Mouse (Mus musculus) forebrain, postnatal 0 days (tissue): ENCODE measurements at regions not wholly inside any gene's neighbourhood (a gene's known extent, or its start where the extent isn't known, plus 50 kb on each side); places are given as distances from the start of the nearest gene placed in this dataset.

Experiments used
- ATAC-seq: fragments of 200-750 bp; cut with Nextera tagmentation; 2 replicates; pipeline ENCODE4 v1.8.0; 2017; ENCODE audit warnings: mild to moderate bottlenecking, moderate library complexity
- DNase-seq: peaks from one replicate; pipeline ENCODE4 v3.0.0-alpha.2; 2015
- H3K27ac ChIP-seq: fragments of 300-500 bp; sonication (generic); 2 replicates; pipeline ENCODE4 v1.5.1; 2014; ENCODE audit warnings: low read depth, mild to moderate bottlenecking, antibody characterized with exemption, low read length, moderate library complexity, mixed read lengths
- H3K27me3 ChIP-seq: fragments of 300-500 bp; sonication (generic); 2 replicates; pipeline ENCODE4 v1.6.1; 2014; ENCODE audit warnings: mild to moderate bottlenecking, low read length, mixed read lengths; ENCODE audit not compliant: insufficient read depth
- H3K36me3 ChIP-seq: fragments of 300-500 bp; sonication (generic); 2 replicates; pipeline ENCODE4 v1.6.1; 2014; ENCODE audit warnings: mild to moderate bottlenecking, moderate library complexity; ENCODE audit not compliant: insufficient read depth
- H3K4me1 ChIP-seq: fragments of 300-500 bp; sonication (generic); 2 replicates; pipeline ENCODE4 v1.6.1; 2014; ENCODE audit warnings: antibody characterized with exemption; ENCODE audit not compliant: insufficient read depth
- H3K4me2 ChIP-seq: fragments of 300-500 bp; sonication (generic); 2 replicates; pipeline ENCODE4 v1.6.1; 2014; ENCODE audit warnings: low read depth, mild to moderate bottlenecking, moderate library complexity
- H3K4me3 ChIP-seq: fragments of 300-500 bp; sonication (generic); 2 replicates; pipeline ENCODE4 v1.5.1; 2014; ENCODE audit warnings: low read depth, low read length, mixed read lengths
- H3K9ac ChIP-seq: fragments of 300-500 bp; sonication (generic); 2 replicates; pipeline ENCODE4 v1.6.1; 2014; ENCODE audit warnings: mild to moderate bottlenecking
- H3K9me3 ChIP-seq: fragments of 300-500 bp; sonication (generic); 2 replicates; pipeline ENCODE4 v1.6.1; 2016; ENCODE audit warnings: low read length
- CTCF ChIP-seq: sonication (generic); IDR thresholded peaks from 2 replicates; pipeline ENCODE4 v1.5.1; 2016; ENCODE audit warnings: antibody characterized with exemption, control low read depth, low read depth
- WGBS: fragments of 180-500 bp; shearing (Covaris S2); extraction: QIAGEN DNeasy Blood & Tissue Kit; methylation state at CpG from one replicate; pipeline ENCODE4 v1.1.7; 2014; 5-methylcytosine and 5-hydroxymethylcytosine counted together

GRCm38 (mm10) chr5:28704359-28704758, 237.3 kb upstream of the Shh start:
- no peak overlapping the region for H3K4me3 ChIP-seq
- no peaks in the 10 kb centered on the region for H3K4me1 ChIP-seq
- no peaks in the 10 kb centered on the region for H3K36me3 ChIP-seq
- no peak overlapping the region for H3K4me2 ChIP-seq
- H3K27ac ChIP-seq, result no peak overlapping the region
- H3K9ac ChIP-seq, result no peak overlapping the region
- no peak for DNase-seq
- no peaks in the 10 kb centered on the region for H3K9me3 ChIP-seq
- 95% methylated on average over 1 of the region's 1 CpGs for WGBS
- ATAC-seq, result no peak
- TF ChIP-seq CTCF, result no peak
- H3K27me3 ChIP-seq, result no peaks in the 10 kb centered on the region

- no peak for TF ChIP-seq CTCF
- H3K4me2 ChIP-seq, result no peak overlapping the region
- no peaks in the 10 kb centered on the region for H3K27me3 ChIP-seq
- H3K4me1 ChIP-seq, result no peaks in the 10 kb centered on the region
- WGBS, result 71% methylated on average over 3 of the region's 3 CpGs
- ATAC-seq, result no peak
- no peak for DNase-seq
- no peak overlapping the region for H3K4me3 ChIP-seq
- H3K9me3 ChIP-seq, result no peaks in the 10 kb centered on the region
- H3K9ac ChIP-seq, result no peak overlapping the region
- no peaks in the 10 kb centered on the region for H3K36me3 ChIP-seq
- no peak overlapping the region for H3K27ac ChIP-seq
Measured at GRCm38 (mm10) chr5:28696966-28697365, 229.9 kb upstream of the Shh start.

- Histone ChIP-seq H3K4me2 (no peak overlapping the region), H3K4me1 (no peaks in the 10 kb centered on the region), H3K27ac (no peak overlapping the region), H3K9me3 (no peaks in the 10 kb centered on the region), H3K36me3 (no peaks in the 10 kb centered on the region), H3K4me3 (no peak overlapping the region), H3K9ac (no peak overlapping the region), H3K27me3 (no peaks in the 10 kb centered on the region)
- ATAC-seq (no peak), DNase-seq (no peak)
- TF ChIP-seq CTCF, result no peak
- 82% methylated on average over 6 of the region's 6 CpGs for WGBS
Measured at GRCm38 (mm10) chr5:28690110-28690509, 223.1 kb upstream of the Shh start.

GRCm38 (mm10) chr5:28689651-28690050, 222.6 kb upstream of the Shh start:
- WGBS, result 57% methylated on average over 2 of the region's 2 CpGs
- Histone ChIP-seq H3K36me3 (no peaks in the 10 kb centered on the region), H3K4me3 (no peak overlapping the region), H3K27ac (no peak overlapping the region), H3K4me1 (no peaks in the 10 kb centered on the region), H3K9ac (no peak overlapping the region), H3K4me2 (no peak overlapping the region), H3K27me3 (no peaks in the 10 kb centered on the region), H3K9me3 (no peaks in the 10 kb centered on the region)
- no peak for TF ChIP-seq CTCF
- no peak for DNase-seq
- ATAC-seq, result no peak

- H3K27ac ChIP-seq, result no peak overlapping the region
- TF ChIP-seq CTCF, result no peak
- DNase-seq (no peak), ATAC-seq (no peak)
- no peaks in the 10 kb centered on the region for H3K27me3 ChIP-seq
- H3K4me2 ChIP-seq, result no peak overlapping the region
- H3K9ac ChIP-seq, result no peak overlapping the region
- H3K36me3 ChIP-seq, result no peaks in the 10 kb centered on the region
- H3K4me3 ChIP-seq, result no peak overlapping the region
- WGBS, result 85% methylated on average over 3 of the region's 3 CpGs
- no peaks in the 10 kb centered on the region for H3K9me3 ChIP-seq
- H3K4me1 ChIP-seq, result no peaks in the 10 kb centered on the region
Measured at GRCm38 (mm10) chr5:28689136-28689535, 222.1 kb upstream of the Shh start.

- Histone ChIP-seq H3K4me1 (0 out of 2 replicates have a peak, but pooled peaks cover 3% of the 10 kb centered on the region), H3K27me3 (no peaks in the 10 kb centered on the region), H3K9ac (no peak overlapping the region), H3K9me3 (no peaks in the 10 kb centered on the region), H3K4me3 (no peak overlapping the region), H3K36me3 (no peaks in the 10 kb centered on the region), H3K27ac (no peak overlapping the region), H3K4me2 (no peak overlapping the region)
- 86% methylated on average over 6 of the region's 6 CpGs for WGBS
- DNase-seq (no peak), ATAC-seq (no peak)
- no peak for TF ChIP-seq CTCF
Measured at GRCm38 (mm10) chr5:28682821-28683220, 215.8 kb upstream of the Shh start.

- Histone ChIP-seq H3K4me2 (no peak overlapping the region), H3K36me3 (no peaks in the 10 kb centered on the region), H3K4me1 (0 out of 2 replicates have a peak, but pooled peaks cover 3% of the 10 kb centered on the region), H3K9me3 (no peaks in the 10 kb centered on the region), H3K9ac (no peak overlapping the region), H3K27ac (no peak overlapping the region), H3K4me3 (no peak overlapping the region), H3K27me3 (no peaks in the 10 kb centered on the region)
- WGBS, result 97% methylated on average over 1 of the region's 1 CpGs
- no peak for TF ChIP-seq CTCF
- ATAC-seq (no peak), DNase-seq (no peak)
Measured at GRCm38 (mm10) chr5:28680311-28680710, 213.3 kb upstream of the Shh start.

GRCm38 (mm10) chr5:28679761-28680160, 212.7 kb upstream of the Shh start:
- H3K27ac ChIP-seq, result no peak overlapping the region
- no peaks in the 10 kb centered on the region for H3K36me3 ChIP-seq
- H3K4me2 ChIP-seq, result no peak overlapping the region
- no peaks in the 10 kb centered on the region for H3K9me3 ChIP-seq
- H3K4me1 ChIP-seq, result 0 out of 2 replicates have a peak, but pooled peaks cover 3% of the 10 kb centered on the region
- 44% methylated on average over 1 of the region's 1 CpGs for WGBS
- H3K27me3 ChIP-seq, result no peaks in the 10 kb centered on the region
- no peak overlapping the region for H3K4me3 ChIP-seq
- DNase-seq (peak; percentile 26), ATAC-seq (peak; percentile 81)
- no peak overlapping the region for H3K9ac ChIP-seq
- no peak for TF ChIP-seq CTCF
